In the genomic region with DNA sequence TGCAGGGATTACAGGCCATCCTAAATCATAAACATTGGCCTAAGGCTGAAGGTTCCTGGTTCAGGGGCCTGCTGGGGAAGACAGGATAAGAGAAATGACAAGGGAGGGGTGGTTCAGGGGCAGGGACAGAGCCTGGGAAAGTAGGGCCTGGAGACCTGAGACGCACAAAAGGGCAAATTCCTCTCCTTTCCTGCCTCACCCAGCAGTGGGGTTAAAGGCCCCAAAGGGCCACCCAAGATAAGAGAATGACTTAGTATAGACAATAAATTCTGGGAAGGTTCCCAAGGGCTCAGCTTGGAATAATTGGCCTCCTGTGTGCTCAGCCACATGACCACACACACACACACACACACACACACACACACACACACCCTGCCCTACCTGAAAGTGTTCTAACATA, we compare ENCODE assay signal across 30 mouse cellular contexts. TPM values are rescaled to one million over a fixed set of nuclear protein-coding genes. Genes with fewer than 3 reads are reported as not detected.
DNase-seq lines count a peak whose midpoint lies in the region; ATAC-seq and TF ChIP-seq lines count a peak whose summit lies in the region.
"Had no signal": no experiment of that assay in that cellular context is flagged by ENCODE, and none has a peak within 500 bp of the region (broad histone marks: within the 10 kb centered on the region; RNA-seq: fewer than 3 reads in every experiment).

No protein-coding gene starts in this region.

- peaks cover 56% of the 10 kb centered on the region for H3K4me1 ChIP-seq in bone marrow macrophage, adult 2 months (ENCODE audit: control insufficient read depth, insufficient read depth, low read length)
- H3K4me1 ChIP-seq in intestine, embryonic 16.5 days (ENCODE audit: control insufficient read depth, insufficient read depth, low read length), result peaks cover 15% of the 10 kb centered on the region
- H3K4me1 ChIP-seq in small intestine, adult 2 months (ENCODE audit: control insufficient read depth, insufficient read depth, insufficient read length, low read length), result peaks cover 47% of the 10 kb centered on the region
- H3K4me1 ChIP-seq: neural tube, embryonic 13.5 days had no signal

- no peak for TF ChIP-seq CTCF in gastrocnemius, adult 2 months (IDR thresholded peaks at IDR 0.05)
- no peak for TF ChIP-seq CTCF in bone marrow macrophage, adult 2 months (IDR thresholded peaks at IDR 0.05; ENCODE audit: low read depth, low read length)
- TF ChIP-seq CTCF in small intestine, adult 2 months (IDR thresholded peaks at IDR 0.05; ENCODE audit: extremely low read depth, insufficient read length, insufficient replicate concordance, low read depth, low read length), result no peak

- peak; percentile 92 for ATAC-seq in intestine, embryonic 16.5 days
- ATAC-seq in granulocyte monocyte progenitor cell, adult 5-6 weeks (replicated peaks; ENCODE audit: poor library complexity, severe bottlenecking), result no peak
- ATAC-seq: CD4-positive, CD25-positive, alpha-beta regulatory T cell, adult 4 months; forebrain, postnatal 0 days; hindbrain, embryonic 16.5 days; midbrain, embryonic 16.5 days had no signal

- intact Hi-C loops in gastrocnemius, adult 2 months (cut with DNase I), result loop anchor here (10.0 kb wide), 1 partner anchor 1360 kb away; no protein-coding TSS in a partner anchor

- DNase-seq in gastrocnemius, adult 2 months, result no peak
- no peak for DNase-seq in gastrocnemius, adult 18-20 months (ENCODE audit: low spot score)
- no peak for DNase-seq in lung, postnatal 25 days (ENCODE audit: low spot score)
- DNase-seq in urinary bladder, postnatal 10 days (ENCODE audit: low spot score), result no peak
- DNase-seq: cerebellum, adult 9-10 months; cerebellum, postnatal 36 days; forebrain, postnatal 0 days; gastrocnemius, postnatal 36 days; kidney, adult 11 months; kidney, postnatal 36 days; left cerebral cortex, postnatal 4 days; liver; lung, adult 2 months; lung, postnatal 10 days; thymus, adult 2 months; thymus, postnatal 36 days had no signal

- no peak overlapping the region for H3K4me3 ChIP-seq in gastrocnemius, adult 2 months
- no peak overlapping the region for H3K4me3 ChIP-seq in bone marrow macrophage, adult 2 months (ENCODE audit: insufficient read depth, low read length)
- H3K4me3 ChIP-seq in intestine, embryonic 16.5 days (ENCODE audit: low read length), result no peak overlapping the region
- no peak overlapping the region for H3K4me3 ChIP-seq in small intestine, adult 2 months (ENCODE audit: low read depth, low read length)
- H3K4me3 ChIP-seq: embryonic facial prominence, embryonic 13.5 days; erythroblast, embryonic 14.5 days; heart, adult 2 months; kidney, embryonic 15.5 days; neural tube, embryonic 13.5 days had no signal

- peak overlapping the region; percentile 40; the same call in 1 of the 2 replicates for H3K27ac ChIP-seq in gastrocnemius, adult 2 months
- H3K27ac ChIP-seq in bone marrow macrophage, adult 2 months (ENCODE audit: insufficient read depth, low read depth, low read length), result peak overlapping the region; percentile 70
- H3K27ac ChIP-seq in intestine, embryonic 16.5 days (ENCODE audit: low read length), result peak overlapping the region; percentile 71
- peak overlapping the region; percentile 81 for H3K27ac ChIP-seq in small intestine, adult 2 months (ENCODE audit: insufficient read depth, low read depth, low read length)
- H3K27ac ChIP-seq: embryonic facial prominence, embryonic 13.5 days; heart, adult 2 months; kidney, embryonic 15.5 days; liver, embryonic 14.5 days; neural tube, embryonic 13.5 days had no signal

- H3K9me3 ChIP-seq in intestine, embryonic 16.5 days (ENCODE audit: control insufficient read depth, low read length), result no peaks in the 10 kb centered on the region
- H3K9me3 ChIP-seq: embryonic facial prominence, embryonic 13.5 days; kidney, embryonic 15.5 days; neural tube, embryonic 13.5 days had no signal

- no peak overlapping the region for H3K4me2 ChIP-seq in intestine, embryonic 16.5 days (ENCODE audit: low read depth, low read length)
- H3K4me2 ChIP-seq: embryonic facial prominence, embryonic 13.5 days; kidney, embryonic 15.5 days; midbrain, embryonic 11.5 days; neural tube, embryonic 13.5 days had no signal

- no peaks in the 10 kb centered on the region for H3K27me3 ChIP-seq in intestine, embryonic 16.5 days (replicated peaks; ENCODE audit: control insufficient read depth, insufficient read depth, low read length)
- H3K27me3 ChIP-seq in small intestine, adult 2 months (ENCODE audit: control insufficient read depth, insufficient read depth, low read length), result no peaks in the 10 kb centered on the region
- H3K27me3 ChIP-seq: embryonic facial prominence, embryonic 13.5 days; kidney, embryonic 15.5 days; neural tube, embryonic 13.5 days had no signal

- H3K36me3 ChIP-seq in intestine, embryonic 16.5 days (ENCODE audit: control insufficient read depth, insufficient read depth, low read length), result no peaks in the 10 kb centered on the region
- no peaks in the 10 kb centered on the region for H3K36me3 ChIP-seq in small intestine, adult 2 months (ENCODE audit: control insufficient read depth, insufficient read depth, low read length)
- H3K36me3 ChIP-seq: embryonic facial prominence, embryonic 13.5 days; kidney, embryonic 15.5 days; neural tube, embryonic 13.5 days had no signal

- WGBS in intestine, embryonic 16.5 days, result 19% methylated on average over 1 of the region's 1 CpGs
- 29% methylated on average over 1 of the region's 1 CpGs for WGBS in small intestine, adult 2 months

- no peak for TF ChIP-seq POLR2A in bone marrow macrophage, adult 2 months (IDR thresholded peaks at IDR 0.05; ENCODE audit: borderline replicate concordance, low read depth, low read length)
- no peak for TF ChIP-seq POLR2A in small intestine, adult 2 months (IDR thresholded peaks at IDR 0.05; ENCODE audit: low read depth, low read length)

- no peak overlapping the region for H3K9ac ChIP-seq in intestine, embryonic 16.5 days (ENCODE audit: low read depth, low read length)
- H3K9ac ChIP-seq: embryonic facial prominence, embryonic 13.5 days; forebrain, postnatal 0 days; kidney, embryonic 15.5 days; liver, embryonic 14.5 days; neural tube, embryonic 13.5 days had no signal

RNA-seq across cellular contexts. Expression of a gene that starts 56.2 kb away (rescaled TPM):
- 100 to 1,000 TPM; 195 to 263 TPM for total RNA-seq in gastrocnemius, adult 2 months (2021)
- 100 to 1,000 TPM; 235 to 244 TPM for total RNA-seq in gastrocnemius, adult 18-20 months (2021)
- 394 and 417 TPM in 2 replicates for polyA plus RNA-seq in bone marrow macrophage, adult 2 months (2012; ENCODE audit: insufficient read depth, insufficient read length, missing spikeins)
- polyA plus RNA-seq in intestine, embryonic 16.5 days (2015; fragmentation: Nextera tagmentation; extraction: Ambion mirVana), result 244 and 257 TPM in 2 replicates
- polyA plus RNA-seq in small intestine, adult 2 months (2012; rRNA removed), result 49.6 and 72.5 TPM in 2 replicates
- total RNA-seq in granulocyte monocyte progenitor cell, adult 5-6 weeks (2014; fragmentation: Nextera tagmentation), result 58.5 and 63.6 TPM in 2 replicates
- total RNA-seq in granulocyte monocyte progenitor cell, adult 5-6 weeks (2017), result 99.7 and 113 TPM in 2 replicates
